Mouse (Mus musculus): ENCODE results near the gene Rassf3.

GRCm38 (mm10) chr10:121425506-121426025, 50.6 kb downstream of the Rassf3 start:
- TF ChIP-seq CTCF (conservative IDR thresholded peaks at IDR 0.05; ENCODE audit: low read length): no peak
- no peak for TF ChIP-seq NANOG (IDR thresholded peaks at IDR 0.05; ENCODE audit: borderline replicate concordance, low read length)
- TF ChIP-seq POU5F1 (IDR thresholded peaks at IDR 0.05; ENCODE audit: borderline replicate concordance, low read length): no peak
